Mouse (Mus musculus) heart, adult 18-20 months (tissue): ENCODE data around the gene Kank1. TPM values are rescaled to one million over a fixed set of nuclear protein-coding genes. Genes with fewer than 3 reads are reported as not detected.
A peak's percentile ranks its signal among the peaks of the same experiment; 100 is the strongest.

ENCODE experiments used
- DNase-seq, 2 experiments: peaks; one replicate each; pipeline ENCODE4 v3.0.0; 2021 to 2022; ENCODE audit warnings: mixed read lengths in 1 of 2
- total RNA-seq, 2 experiments: library from RNA; stranded (reverse); gene quantifications; 2 replicates each; pipeline ENCODE4 v1.2.3; 2021

Kank1 gene
- total RNA-seq, 2 experiments from 2014 or later: 37.2 to 38.1 TPM

DNA sequence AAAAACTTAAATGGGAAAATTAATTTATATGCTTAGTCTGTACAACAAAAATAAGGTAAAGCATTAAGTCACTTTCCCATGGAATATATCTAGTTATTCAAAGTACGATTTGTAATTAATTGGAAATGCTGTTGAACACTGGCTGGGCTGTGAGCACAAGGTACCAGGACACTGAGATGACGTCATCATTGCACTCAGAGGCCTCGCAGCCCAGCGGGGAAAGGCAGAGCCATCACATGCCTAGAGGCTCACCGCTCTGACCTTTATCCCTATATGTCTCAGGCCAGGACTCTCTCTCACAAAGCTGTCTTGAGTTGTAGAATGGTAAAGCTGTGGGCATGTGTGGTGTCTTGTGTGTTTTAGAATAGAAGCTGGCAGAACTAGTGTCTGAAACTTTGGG is 128.9 kb downstream of the Kank1 start:
- no peak for DNase-seq

DNA sequence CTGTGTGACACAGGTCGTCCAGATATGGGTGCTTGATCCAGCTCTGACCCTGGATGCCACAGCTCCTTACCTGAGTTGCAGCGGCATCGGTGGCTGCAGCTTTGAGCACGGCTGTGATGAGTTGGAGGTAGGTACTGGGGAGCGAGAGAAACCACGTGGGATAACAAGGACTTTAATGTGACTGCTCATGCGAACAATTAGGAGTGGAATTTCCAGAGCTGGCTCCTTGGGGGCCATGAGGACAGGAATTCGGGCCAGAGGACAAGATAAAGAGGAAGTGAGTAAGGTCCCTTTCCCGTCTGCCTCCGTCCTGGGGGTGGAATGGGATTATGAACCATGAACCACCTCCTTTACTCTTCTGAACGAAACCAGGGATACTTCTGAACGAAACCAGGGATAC is 129.8 kb downstream of the Kank1 start:
- DNase-seq: no peak

DNA sequence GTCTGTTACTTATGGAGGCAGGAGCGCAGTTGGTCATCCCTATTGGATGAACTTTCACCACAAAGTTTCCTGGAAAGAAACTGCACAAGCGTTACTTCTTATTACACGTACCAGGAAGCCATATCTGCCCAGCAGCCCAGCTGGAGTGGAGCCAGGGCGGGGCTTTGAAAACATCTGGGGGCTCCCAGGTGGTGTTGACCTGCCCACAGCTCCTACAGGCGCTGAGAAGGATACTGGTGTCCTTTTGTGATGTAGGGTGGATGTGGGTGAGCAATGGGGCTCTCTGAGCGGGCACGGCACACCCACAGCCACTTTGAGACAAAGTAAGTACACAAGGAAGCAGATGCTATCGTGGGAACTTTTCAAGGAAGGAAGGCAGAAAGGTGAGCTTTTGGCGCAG is 133.7 kb downstream of the Kank1 start:
- DNase-seq: no peak

DNA sequence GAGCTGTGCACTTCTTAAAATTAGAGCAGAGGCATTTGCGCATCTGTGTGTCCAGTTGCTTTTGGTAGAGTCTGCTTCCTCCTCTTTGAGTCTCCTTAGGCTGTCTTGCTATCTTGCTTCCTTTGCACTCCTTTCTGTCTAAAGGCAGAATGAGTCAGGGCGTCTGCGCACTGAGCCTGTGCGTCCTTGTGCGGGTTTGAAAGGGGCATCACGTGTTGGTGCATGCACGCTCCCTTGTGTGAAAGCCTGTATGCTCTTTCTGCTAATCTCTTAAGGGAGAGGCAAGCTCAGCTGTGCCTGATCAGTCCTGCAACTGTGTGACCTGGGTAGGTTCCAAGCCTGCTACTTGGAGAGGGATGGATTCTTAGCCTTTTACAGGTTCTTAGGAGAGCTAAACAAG is 136.0 kb downstream of the Kank1 start:
- DNase-seq: peak in 1 of 2 experiments; percentile 24

DNA sequence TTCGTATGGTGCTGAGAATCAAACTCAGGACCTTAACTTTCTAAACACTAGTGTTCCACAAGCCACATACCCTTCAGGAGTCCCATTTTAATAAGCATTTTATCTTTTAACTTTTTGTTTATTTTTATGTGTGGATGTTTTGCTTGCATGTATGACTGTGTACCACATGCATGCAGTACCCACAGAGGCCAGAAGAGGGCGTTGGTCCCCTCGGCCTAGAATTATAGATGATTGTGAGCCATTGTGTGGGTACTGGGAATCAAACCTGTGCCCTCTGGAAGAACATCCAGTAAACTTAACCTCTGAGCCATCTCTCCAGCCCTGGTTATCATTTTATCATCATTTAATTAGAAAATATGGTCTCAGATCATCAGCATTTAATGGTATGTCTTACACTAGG is 136.8 kb downstream of the Kank1 start:
- no peak for DNase-seq

DNA sequence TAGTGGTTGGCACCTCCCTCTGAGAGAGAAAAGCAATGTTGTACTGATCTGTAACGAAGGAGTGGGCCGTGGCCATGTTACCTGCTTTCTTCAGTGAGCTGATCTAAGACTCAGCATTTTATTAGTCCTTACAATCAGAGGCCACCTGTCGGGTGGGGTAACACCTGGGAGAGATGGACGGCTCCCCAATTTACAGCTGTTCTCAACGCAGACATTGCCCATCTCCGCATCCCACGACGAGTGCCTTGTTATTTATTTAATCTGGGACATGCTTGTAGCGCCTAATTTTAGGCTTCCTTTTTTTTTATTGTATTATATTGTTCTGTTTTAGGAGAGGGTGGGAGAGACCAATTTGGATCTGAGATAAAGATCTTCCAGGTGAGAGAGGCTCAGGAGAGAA is 137.4 kb downstream of the Kank1 start:
- DNase-seq: no peak

DNA sequence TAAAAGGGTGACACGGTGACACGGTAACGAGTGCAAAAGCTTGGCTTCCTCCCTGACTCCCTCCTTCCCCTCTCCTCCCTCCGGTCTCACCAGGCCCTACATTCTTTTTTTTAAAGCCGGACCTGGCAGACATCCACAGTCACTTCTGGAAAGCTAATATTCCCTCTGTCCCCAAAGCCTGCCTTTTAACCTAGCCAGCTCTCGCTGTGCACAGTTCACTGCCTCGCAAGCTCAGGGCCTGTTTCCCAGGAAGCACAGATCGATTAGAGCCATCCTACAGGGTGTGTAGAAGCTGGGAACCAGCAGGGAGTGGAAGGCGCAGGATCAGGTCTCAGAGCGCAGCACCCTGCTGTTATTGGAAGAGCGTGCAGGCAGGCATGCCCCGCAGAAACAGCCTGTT is 138.2 kb downstream of the Kank1 start:
- DNase-seq: peak; percentile 83 to 86

DNA sequence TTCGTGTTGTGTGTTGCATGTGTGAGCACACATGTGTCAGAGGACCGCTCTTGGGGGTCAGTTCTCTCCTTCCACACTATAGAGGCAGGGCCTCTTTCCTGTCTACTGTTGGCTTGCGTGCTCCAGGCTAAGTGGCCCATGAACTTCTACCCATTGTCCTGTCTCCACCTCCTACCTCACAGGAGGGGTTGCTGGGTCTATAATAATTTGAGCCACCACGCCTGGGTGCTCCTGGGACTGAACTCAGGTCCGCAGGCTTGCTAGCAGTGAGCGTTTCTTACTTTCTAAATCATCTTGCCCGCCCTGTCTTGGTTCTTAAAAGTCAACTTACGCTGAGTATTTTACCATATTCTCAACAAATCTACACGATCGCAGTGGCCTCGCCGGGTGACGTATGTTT is 140.1 kb downstream of the Kank1 start:
- DNase-seq: no peak

DNA sequence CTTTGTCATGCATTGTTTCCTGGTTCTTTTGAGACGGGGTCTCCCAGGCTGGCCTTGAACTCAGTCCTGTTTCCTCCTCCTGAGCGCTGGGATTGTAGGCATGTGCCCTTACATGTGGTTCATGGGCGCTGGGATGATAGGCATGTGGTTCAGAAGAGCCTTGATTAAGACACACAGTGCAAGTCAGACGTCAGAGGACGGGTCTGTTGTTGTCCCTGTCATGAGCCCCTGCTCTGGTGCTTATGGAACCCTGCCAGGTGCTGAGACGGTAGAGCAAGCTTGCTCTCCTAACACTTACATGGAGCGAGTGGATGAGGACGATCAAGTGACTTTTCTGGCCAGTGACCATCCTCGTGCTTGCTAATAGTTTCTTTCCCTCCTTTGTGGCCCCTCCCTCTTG is 143.9 kb downstream of the Kank1 start:
- DNase-seq: no peak

DNA sequence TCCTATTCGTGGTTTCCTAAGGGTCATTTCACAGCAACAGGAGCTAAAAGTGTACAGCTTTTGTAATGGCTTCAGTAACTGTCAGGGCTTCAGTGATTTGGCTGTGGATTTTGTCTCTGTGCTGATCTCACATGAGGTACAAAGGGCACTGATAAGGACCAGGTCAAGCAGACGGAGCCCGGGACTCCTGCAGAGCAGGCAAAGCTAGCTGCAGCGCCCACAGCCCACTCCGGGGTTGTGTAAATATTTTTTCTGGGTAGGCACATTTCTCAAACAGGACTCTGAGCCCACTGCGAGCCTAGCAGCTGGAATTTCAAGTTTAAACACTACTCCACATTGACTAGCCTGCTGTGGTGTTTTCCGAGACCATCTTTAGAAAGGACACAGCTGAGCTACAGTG is 145.2 kb downstream of the Kank1 start:
- DNase-seq: no peak

DNA sequence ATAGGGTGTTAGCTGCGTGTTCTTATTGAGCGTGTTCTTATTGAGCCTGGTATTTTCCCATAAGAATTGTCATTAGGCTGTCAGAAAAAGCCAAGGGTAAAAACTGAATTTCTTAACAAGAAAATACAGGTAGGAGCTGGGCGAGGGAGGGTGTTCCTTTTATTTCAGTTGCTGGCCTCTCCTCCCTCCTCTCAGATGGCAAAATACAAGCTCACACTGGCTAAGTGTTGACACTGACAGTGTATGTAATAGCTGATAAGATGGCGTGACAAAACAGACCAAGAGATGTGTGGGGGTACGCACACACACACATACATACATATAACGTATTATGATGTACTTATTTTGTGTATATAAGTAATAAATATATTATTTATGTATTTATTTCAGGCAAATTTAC is 145.7 kb downstream of the Kank1 start:
- no peak for DNase-seq

DNA sequence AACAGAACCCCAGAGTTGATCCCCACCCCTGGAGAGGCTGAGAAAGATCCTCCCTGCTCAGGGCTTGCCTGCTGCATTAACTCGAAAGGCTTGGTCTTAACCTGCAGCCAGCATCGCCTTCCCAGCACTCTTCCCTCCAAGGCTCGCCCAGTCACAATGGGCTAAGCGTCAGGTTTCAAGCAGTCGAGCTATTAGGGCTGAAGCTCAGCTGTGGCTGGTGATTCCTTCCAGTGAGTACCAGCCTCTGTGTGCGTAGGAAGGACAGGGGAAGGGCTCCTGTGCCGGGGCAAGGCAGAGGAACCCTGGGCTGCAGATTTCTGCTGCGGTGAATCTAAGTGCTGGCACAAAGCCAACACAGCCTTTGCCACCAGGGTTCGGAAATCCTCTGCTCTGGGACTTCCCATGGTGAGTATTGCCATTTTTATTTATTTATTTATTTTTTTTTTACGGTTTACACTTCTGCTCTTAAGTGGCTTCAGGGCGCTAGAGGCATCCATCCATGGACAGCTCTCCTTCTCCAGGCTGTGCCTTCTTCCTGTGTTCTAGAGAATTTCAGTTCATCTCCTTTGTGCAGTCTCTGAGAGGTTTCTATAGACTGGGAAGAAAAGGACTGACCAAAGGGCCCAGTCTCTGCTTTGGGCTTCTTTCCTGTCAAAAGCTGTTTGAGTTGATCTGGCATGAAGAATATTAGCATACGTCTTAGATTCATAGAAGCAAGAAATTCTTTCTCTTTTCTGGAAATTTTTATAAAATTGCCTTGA is 146.8 kb downstream of the Kank1 start:
- peak in 1 of 2 experiments; percentile 23 for DNase-seq

DNA sequence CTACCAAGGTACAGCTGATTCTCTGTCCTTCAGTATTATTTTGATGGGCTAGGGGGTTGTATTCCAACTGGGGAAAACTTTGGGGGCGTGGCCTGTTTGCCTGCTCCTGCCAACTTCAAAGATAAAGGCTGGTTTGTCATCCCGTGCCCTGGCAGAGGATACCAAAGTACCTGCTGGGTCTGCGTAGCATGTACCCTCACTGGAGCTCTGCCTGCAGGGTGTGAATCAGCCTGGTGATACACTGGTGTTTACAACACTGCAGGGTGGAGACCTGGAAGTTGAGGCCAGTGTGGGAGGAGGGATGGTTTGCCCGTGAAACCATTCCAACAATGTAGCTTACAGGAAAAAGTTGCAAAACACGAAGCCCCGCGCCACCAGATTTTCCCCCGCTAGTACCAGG is 149.2 kb downstream of the Kank1 start:
- peak in 1 of 2 experiments; percentile 52 for DNase-seq

DNA sequence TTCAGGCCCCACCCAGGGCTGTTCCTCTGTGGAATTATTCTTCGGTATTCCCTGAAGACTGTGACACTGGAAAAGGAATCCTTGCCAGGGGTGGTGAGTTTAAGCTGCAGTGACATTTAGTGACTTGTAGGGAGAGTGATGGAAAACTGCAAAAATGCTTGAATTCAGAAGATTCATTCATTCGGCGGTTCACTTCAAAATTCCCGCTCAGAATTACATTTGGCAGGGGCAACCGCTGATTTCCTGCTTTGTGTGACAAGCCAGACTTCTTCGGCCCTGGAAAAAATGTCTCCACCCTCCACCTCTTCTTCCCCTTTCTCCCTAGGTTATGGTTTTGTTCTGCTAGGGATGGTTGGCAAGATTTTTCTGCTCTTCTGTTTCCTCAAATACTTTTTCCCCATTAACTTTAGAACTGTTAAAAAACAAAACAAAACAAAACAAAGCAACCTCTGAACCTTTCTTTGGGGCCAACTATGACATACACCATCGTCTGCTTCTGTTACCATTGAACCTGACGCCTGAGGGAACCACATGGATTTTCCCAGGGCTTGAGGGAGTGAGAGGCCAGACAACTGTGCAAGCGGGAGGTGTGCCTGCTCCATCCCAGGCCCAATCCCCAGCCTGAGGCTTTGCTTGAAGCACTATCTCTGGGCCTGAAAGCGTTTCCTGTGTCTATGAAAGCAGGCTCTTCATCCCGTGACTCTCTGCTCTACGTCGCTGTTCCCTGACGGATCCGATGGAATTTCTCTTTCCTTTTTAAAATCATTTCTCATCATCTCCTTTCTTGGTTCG is 150.1 kb downstream of the Kank1 start:
- peak; percentile 44 to 66 for DNase-seq

DNA sequence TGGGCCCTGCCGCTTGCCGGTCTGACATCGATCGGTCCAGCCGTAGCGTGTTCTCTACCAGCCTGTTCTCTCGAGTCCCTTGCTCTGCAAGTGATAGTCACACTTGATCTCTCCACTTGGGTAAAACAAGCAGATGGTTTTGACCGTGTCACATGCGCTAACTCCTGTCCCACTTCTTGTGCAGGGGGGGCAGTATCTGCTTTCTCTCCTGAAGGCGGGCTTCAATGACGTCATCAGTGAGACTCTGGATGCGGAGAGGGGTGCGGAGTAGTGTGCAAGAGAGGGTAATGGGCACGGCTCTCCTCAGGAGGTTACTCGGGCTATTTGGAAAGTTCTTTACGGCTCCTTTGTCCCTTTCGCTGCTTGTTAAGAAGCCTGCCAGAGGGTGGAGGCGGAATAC is 151.1 kb downstream of the Kank1 start:
- no peak for DNase-seq

DNA sequence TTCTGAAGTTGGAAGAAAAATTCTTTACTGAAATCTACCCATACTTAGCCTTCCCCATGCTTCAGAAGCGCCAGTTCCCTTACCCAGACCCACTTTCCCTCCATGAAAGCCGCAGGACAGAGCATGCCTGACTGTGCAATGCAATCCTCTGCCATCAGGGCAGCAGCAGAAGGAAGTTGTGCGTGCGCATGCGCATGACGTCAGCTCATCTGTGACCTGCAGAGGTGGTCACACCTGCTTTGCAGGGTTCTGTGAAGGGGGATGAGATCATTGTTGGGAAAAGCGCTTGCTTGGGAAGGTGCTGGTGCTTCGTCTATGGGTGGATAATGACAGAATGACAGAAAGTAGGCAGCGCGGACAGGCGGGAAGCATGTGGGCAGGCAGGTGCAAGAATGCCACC is 155.4 kb downstream of the Kank1 start:
- DNase-seq: no peak

DNA sequence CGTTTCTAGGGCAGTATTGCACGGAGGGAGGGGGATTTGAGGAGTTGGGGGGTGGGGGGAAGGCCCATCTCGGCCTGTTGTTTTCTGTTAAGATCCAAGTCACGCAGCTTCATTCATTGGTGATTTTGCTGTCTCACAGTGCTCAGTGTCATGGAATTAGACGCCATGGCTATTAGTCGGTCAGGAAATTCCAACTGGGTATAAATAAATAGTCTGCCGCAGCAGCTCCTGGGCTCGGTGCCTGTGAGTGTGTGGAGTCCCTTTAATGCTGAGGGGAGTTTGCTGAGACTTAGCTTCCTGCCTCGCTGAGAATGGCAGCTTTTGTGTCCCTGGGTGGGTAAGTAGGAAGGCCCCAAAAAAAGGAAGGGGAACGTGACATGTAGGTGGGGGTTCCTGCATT is 158.3 kb downstream of the Kank1 start:
- peak; percentile 74 to 78 for DNase-seq

DNA sequence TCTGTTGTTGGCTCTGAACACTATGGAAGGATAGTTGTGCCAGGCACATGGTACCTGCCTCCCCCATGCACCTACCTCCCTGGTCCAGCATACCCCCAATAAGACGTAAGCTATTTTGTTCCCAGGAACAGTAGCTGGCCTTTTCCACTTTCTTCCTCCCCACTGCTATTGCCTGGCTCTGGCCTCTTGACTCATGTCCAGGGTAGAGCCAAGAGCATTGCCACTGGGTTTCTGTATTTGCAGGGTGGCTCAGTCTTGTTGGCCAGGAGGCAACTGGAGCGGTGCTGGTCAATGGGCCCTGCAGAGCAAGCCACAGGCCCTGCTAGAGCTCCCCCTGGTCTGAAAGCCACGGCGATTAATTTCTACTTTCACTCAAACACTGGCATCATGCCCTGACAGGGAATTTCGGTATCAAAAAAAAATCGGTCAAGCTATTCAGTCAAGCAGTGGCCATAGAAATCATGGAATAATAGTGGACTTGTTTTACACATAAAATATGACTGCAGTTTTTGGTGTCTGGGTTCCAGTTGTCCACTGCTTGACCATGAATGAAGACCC is 160.0 kb downstream of the Kank1 start:
- DNase-seq: no peak

DNA sequence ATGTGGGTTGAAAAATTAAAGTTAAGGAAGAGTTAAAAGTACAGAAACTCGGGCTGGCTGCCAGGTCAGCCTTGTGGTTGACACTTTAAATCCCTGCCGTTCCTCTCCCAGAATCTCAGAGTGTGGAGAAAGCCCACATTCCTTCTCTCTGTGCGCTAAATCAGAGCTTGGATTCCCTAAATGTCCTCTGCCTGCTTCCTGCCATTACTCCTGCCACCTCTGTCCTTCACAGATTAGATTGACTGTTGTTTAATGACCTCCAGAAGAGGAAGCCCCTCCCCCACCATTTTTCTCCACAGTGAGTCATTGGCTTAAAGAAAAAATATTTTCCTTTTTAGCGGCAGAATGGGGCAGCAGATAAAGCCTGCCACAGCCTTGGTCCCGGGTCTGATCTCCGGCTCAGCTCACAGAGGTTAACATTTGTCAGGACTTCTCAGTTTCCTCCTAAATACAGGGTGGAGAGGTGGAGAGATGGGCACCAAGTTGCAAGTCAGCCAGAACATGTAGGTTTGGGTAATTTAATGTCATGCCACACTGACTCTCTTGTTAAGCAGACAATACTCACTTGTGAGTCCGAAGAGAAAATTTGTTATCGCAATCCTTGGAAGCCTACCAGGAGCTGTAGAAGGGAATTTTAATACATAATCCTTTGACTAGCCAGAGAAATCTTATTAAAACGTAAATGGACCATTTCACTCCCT is 162.9 kb downstream of the Kank1 start:
- peak; percentile 38 to 52 for DNase-seq

DNA sequence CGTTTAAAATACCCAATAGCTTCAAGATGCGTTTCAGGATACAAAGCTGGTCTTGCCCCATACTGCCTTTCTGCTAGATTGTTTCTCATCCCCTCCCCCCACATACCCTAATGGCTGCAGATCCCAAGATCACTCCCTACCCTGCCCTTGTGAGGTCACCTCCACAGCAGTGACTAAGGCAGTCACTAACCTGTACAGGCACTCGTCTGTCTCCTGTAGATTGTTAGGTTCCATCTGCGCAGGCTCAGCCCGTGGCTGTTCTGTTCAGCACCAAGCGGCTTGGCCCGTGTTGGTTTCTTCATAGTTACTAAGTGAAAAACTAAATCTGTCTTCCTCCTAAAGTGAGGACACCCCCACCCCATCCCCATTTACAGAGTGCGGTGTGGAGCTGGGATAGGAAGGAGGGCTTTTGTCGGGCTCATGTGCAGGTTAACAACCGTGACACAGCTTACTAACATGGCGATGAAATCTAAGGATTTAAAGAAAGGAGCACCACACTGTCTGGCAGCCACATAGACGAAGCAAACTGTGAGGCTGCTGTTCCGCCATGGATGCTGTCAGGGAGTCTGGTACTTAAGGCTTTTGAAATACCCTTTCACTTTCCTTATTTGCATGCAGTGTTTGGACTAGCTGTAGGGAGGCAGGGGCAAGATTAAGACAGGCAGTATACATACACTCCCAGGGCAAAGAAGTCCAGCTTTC is 163.6 kb downstream of the Kank1 start:
- no peak for DNase-seq

DNA sequence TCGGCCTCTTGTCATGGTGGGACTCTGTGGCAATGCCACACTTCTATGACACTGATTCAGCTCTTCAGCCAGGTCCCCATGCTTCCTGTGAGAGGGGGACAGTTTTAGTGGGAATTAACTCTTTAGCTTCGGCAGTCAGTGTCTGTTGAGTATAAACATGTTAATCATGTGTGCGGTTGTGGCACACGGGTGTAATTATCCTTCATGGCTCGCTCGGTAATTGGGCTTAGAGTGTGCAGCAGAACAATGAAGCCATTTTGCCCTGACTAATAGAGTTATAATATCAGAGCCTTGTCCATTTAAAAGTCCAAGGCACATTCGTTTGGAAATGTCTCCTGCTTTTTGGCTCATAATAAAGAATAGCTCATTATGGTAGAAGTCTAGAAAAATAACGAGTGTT is 164.7 kb downstream of the Kank1 start:
- DNase-seq: no peak

DNA sequence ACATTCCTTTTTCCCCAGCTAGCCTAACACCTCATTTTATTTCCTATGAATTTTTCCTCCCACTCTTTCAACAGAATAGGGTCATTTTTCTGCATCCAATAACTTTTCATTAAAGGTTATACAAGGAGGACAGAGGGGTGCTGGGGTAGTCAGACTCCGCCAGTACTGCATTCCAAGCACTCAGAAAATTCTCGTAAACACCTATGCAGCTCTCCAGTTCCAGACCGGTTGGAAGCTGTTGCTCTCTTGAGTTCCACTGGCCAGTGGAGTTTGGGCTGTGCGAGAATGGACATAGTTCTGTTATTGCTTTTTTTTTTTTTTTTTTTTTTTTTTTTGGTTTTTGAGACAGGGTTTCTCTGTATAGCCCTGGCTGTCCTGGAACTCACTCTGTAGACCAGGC is 167.4 kb downstream of the Kank1 start:
- no peak for DNase-seq
